In the genomic region with DNA sequence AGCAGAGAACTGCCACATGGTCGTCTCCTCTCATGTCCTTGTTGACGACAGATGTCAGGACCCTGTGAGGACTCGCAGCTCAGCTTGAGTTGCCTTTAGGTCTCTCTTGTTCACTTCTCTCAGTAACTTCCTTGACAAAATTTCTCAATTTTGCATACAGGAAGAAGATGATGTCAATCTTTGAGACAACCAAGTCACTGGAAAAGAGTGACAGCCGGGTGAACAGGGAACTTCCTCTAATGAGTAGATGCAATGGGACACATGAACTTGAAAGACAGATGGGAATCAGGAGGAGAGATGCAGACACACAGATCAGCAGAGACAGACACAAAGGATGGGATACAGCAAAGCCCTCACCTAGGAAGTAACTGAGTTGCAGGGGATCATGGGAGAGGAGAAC, we compare ENCODE assay signal across 20 mouse cellular contexts. TPM values are rescaled to one million over a fixed set of nuclear protein-coding genes. Genes with fewer than 3 reads are reported as not detected.
DNase-seq lines count a peak whose midpoint lies in the region; ATAC-seq and TF ChIP-seq lines count a peak whose summit lies in the region.
"Had no signal": no experiment of that assay in that cellular context is flagged by ENCODE, and none has a peak within 500 bp of the region (broad histone marks: within the 10 kb centered on the region; RNA-seq: fewer than 3 reads in every experiment).

A gene (minus strand): TSS at position 130 of the 400 bp plus-strand sequence.

- in situ Hi-C loops in CH12.LX (cut with MboI; ENCODE audit: low pct_ligation_motif_present, low pct_unique_long_range_greater_than_20kb, low sequenced_read_pairs): no loop called here

- no peak within 1 kb of the TSS for H3K4me3 ChIP-seq in heart, adult 2 months
- H3K4me3 ChIP-seq in CH12.LX (replicated peaks in 1 of 3; ENCODE audit: low read depth in 2 of 3, low read length in 2 of 3, poor library complexity in 1 of 3): no peak within 1 kb of the TSS
- H3K4me3 ChIP-seq in hindbrain, embryonic 11.5 days (ENCODE audit: low read depth, low read length): no peak within 1 kb of the TSS
- no peak within 1 kb of the TSS for H3K4me3 ChIP-seq in forebrain, embryonic 10.5 days
- H3K4me3 ChIP-seq: embryonic facial prominence, embryonic 12.5 days; forebrain, embryonic 12.5 days; heart, embryonic 10.5 days; intestine, embryonic 15.5 days had no signal

- peak; percentile 42; the same call in 1 of the 2 replicates for TF ChIP-seq POLR2A in heart, adult 2 months (IDR thresholded peaks at IDR 0.05; ENCODE audit: insufficient read depth, low read depth, low read length)
- no peak for TF ChIP-seq POLR2A in CH12.LX (IDR thresholded peaks at IDR 0.05; ENCODE audit: low read depth, low read length)

- H3K9ac ChIP-seq in heart, adult 2 months (ENCODE audit: low read depth, low read length): no peak within 1 kb of the TSS
- H3K9ac ChIP-seq in CH12.LX (ENCODE audit: insufficient read depth, low read depth): no peak within 1 kb of the TSS
- no peak within 1 kb of the TSS for H3K9ac ChIP-seq in hindbrain, embryonic 11.5 days (ENCODE audit: low read depth, low read length)
- H3K9ac ChIP-seq: embryonic facial prominence, embryonic 12.5 days; forebrain, embryonic 12.5 days; hindbrain, embryonic 14.5 days; intestine, embryonic 15.5 days had no signal

- no peak for TF ChIP-seq RAD21 in CH12.LX (IDR thresholded peaks at IDR 0.05; ENCODE audit: low read depth, low read length)

- intact Hi-C loops in heart, adult 2 months (cut with DNase I): no loop called here

- ATAC-seq in granulocyte monocyte progenitor cell, adult 5-6 weeks (replicated peaks; ENCODE audit: poor library complexity, severe bottlenecking): peak; percentile 72
- ATAC-seq in megakaryocyte progenitor cell, adult 5-6 weeks (replicated peaks; ENCODE audit: poor library complexity): peak; percentile 63
- ATAC-seq in hindbrain, embryonic 11.5 days (ENCODE audit: low FRiP score): no peak
- ATAC-seq: forebrain, embryonic 16.5 days; intestine, embryonic 15.5 days had no signal

- TF ChIP-seq EP300 in heart, adult 2 months (IDR thresholded peaks at IDR 0.05; ENCODE audit: insufficient read depth, low read depth, low read length): no peak
- no peak for TF ChIP-seq EP300 in CH12.LX (IDR thresholded peaks at IDR 0.05; ENCODE audit: low read length)

- H3K36me3 ChIP-seq in heart, adult 2 months (ENCODE audit: control insufficient read depth, insufficient read depth, low read length): no peaks in the 10 kb centered on the region
- no peaks in the 10 kb centered on the region for H3K36me3 ChIP-seq in CH12.LX (replicated peaks in 1 of 2; ENCODE audit: control insufficient read depth in 1 of 2, insufficient read depth in 1 of 2, low read length in 1 of 2)
- no peaks in the 10 kb centered on the region for H3K36me3 ChIP-seq in hindbrain, embryonic 11.5 days (ENCODE audit: control insufficient read depth, insufficient read depth, low read length)
- H3K36me3 ChIP-seq in forebrain, embryonic 10.5 days (replicated peaks): no peaks in the 10 kb centered on the region
- H3K36me3 ChIP-seq: embryonic facial prominence, embryonic 12.5 days; forebrain, embryonic 12.5 days; heart, embryonic 10.5 days; intestine, embryonic 15.5 days had no signal

- no peaks in the 10 kb centered on the region for H3K4me1 ChIP-seq in heart, adult 2 months (ENCODE audit: control insufficient read depth, insufficient read depth, low read length)
- H3K4me1 ChIP-seq in CH12.LX (ENCODE audit: control insufficient read depth in 1 of 2, insufficient read depth in 2 of 2): peaks cover 3 to 4% of the 10 kb centered on the region in 2 experiments; a peak in 3 of 4 replicates
- H3K4me1 ChIP-seq in hindbrain, embryonic 11.5 days (replicated peaks; ENCODE audit: control insufficient read depth, insufficient read depth, low read length): no peaks in the 10 kb centered on the region
- no peaks in the 10 kb centered on the region for H3K4me1 ChIP-seq in forebrain, embryonic 10.5 days
- H3K4me1 ChIP-seq: embryonic facial prominence, embryonic 12.5 days; forebrain, embryonic 12.5 days; intestine, embryonic 15.5 days had no signal

- no peaks in the 10 kb centered on the region for H3K79me2 ChIP-seq in heart, adult 2 months (replicated peaks; ENCODE audit: control insufficient read depth, insufficient read depth, low read length)
- H3K79me2 ChIP-seq in CH12.LX (replicated peaks; ENCODE audit: control insufficient read depth, extremely low read depth, insufficient read depth, poor library complexity, severe bottlenecking): no peaks in the 10 kb centered on the region

- H3K27ac ChIP-seq in heart, adult 2 months: no peak within 1 kb of the TSS
- no peak within 1 kb of the TSS for H3K27ac ChIP-seq in CH12.LX (ENCODE audit: insufficient read depth, low read depth)
- H3K27ac ChIP-seq in hindbrain, embryonic 11.5 days (ENCODE audit: low read depth, low read length): no peak within 1 kb of the TSS
- no peak within 1 kb of the TSS for H3K27ac ChIP-seq in forebrain, embryonic 10.5 days
- H3K27ac ChIP-seq: embryonic facial prominence, embryonic 12.5 days; forebrain, embryonic 12.5 days; heart, embryonic 10.5 days; hindbrain, embryonic 14.5 days; intestine, embryonic 15.5 days had no signal

- 57% methylated on average over 4 of the region's 4 CpGs for WGBS in heart, adult 2 months
- 85% methylated on average over 4 of the region's 4 CpGs for WGBS in hindbrain, embryonic 11.5 days
- WGBS in forebrain, embryonic 10.5 days: 85% methylated on average over 4 of the region's 4 CpGs

- TF ChIP-seq CTCF in heart, adult 2 months (IDR thresholded peaks at IDR 0.05): no peak
- TF ChIP-seq CTCF in CH12.LX (conservative IDR thresholded peaks at IDR 0.05 in 1 of 2, IDR thresholded peaks at IDR 0.05 in 1 of 2; ENCODE audit: low read depth in 2 of 2, low read length in 2 of 2): no peak

- no peak within 1 kb of the TSS for H3K4me2 ChIP-seq in CH12.LX (ENCODE audit: insufficient read depth, low read depth, poor library complexity, severe bottlenecking)
- H3K4me2 ChIP-seq in hindbrain, embryonic 11.5 days (replicated peaks; ENCODE audit: low read depth, low read length): no peak within 1 kb of the TSS
- H3K4me2 ChIP-seq: embryonic facial prominence, embryonic 12.5 days; forebrain, embryonic 12.5 days; hindbrain, embryonic 14.5 days; intestine, embryonic 15.5 days had no signal

- H3K27me3 ChIP-seq in heart, adult 2 months (ENCODE audit: control insufficient read depth, insufficient read depth, low read length): no peaks in the 10 kb centered on the region
- H3K27me3 ChIP-seq in CH12.LX (replicated peaks): peaks cover 62% of the 10 kb centered on the region
- H3K27me3 ChIP-seq in hindbrain, embryonic 11.5 days (ENCODE audit: control insufficient read depth, insufficient read depth, low read length): no peaks in the 10 kb centered on the region
- no peaks in the 10 kb centered on the region for H3K27me3 ChIP-seq in forebrain, embryonic 10.5 days (ENCODE audit: poor library complexity, severe bottlenecking)
- H3K27me3 ChIP-seq: embryonic facial prominence, embryonic 12.5 days; forebrain, embryonic 12.5 days; intestine, embryonic 15.5 days had no signal

- DNase-seq in heart, adult 2 months: no peak
- no peak for DNase-seq in heart, adult 8-10 months (ENCODE audit: low spot score)
- DNase-seq in CH12.LX (ENCODE audit: extremely low read depth): peak; percentile 14
- DNase-seq in hindbrain, embryonic 11.5 days (ENCODE audit: low spot score): no peak
- no peak for DNase-seq in left cerebral cortex, adult 9 months (ENCODE audit: low spot score in 2 of 2)
- no peak for DNase-seq in forebrain, embryonic 10.5 days (ENCODE audit: extremely low spot score, low spot score)
- DNase-seq: adrenal gland, adult 8-10 months; adrenal gland, postnatal 36 days; cerebellum, adult 2 months; cerebellum, postnatal 14 days; gastrocnemius, postnatal 10 days; heart, postnatal 10 days had no signal

- peaks cover 6% of the 10 kb centered on the region for H3K9me3 ChIP-seq in CH12.LX (replicated peaks; ENCODE audit: low read length)
- no peaks in the 10 kb centered on the region for H3K9me3 ChIP-seq in hindbrain, embryonic 11.5 days (ENCODE audit: control insufficient read depth, low read length)
- H3K9me3 ChIP-seq in forebrain, embryonic 10.5 days: no peaks in the 10 kb centered on the region
- H3K9me3 ChIP-seq: embryonic facial prominence, embryonic 12.5 days; forebrain, embryonic 12.5 days; heart, embryonic 10.5 days; intestine, embryonic 15.5 days had no signal

- dilution Hi-C loops in CH12.LX (cut with MboI; ENCODE audit: extremely low pct_ligation_motif_present, extremely low pct_unique_long_range_greater_than_20kb, low sequenced_read_pairs): no loop called here

TF ChIP-seq in CH12.LX, 34 proteins besides CTCF, POLR2A, EP300 and RAD21:
- TF ChIP-seq JUND (conservative IDR thresholded peaks at IDR 0.05; ENCODE audit: low read depth, low read length) (no peak; the same call in 1 of the 2 replicates), ETS1 (conservative IDR thresholded peaks at IDR 0.05; ENCODE audit: low read depth, low read length) (no peak), RCOR1 (conservative IDR thresholded peaks at IDR 0.05; ENCODE audit: low read depth, low read length) (no peak), BHLHE40 (IDR thresholded peaks at IDR 0.05; ENCODE audit: low read depth, low read length) (no peak), GABPA (IDR thresholded peaks at IDR 0.05; ENCODE audit: insufficient replicate concordance, low read depth, low read length) (no peak), ZC3H11A (IDR thresholded peaks at IDR 0.05; ENCODE audit: low read depth, low read length) (no peak), MXI1 (IDR thresholded peaks at IDR 0.05; ENCODE audit: low read depth, low read length) (no peak), UBTF (IDR thresholded peaks at IDR 0.05; ENCODE audit: low read depth, low read length) (no peak)

RNA-seq across cellular contexts. Expression of the gene that starts here (rescaled TPM):
- total RNA-seq in heart, adult 2 months (2021): 1 to 10 TPM; 1.7 to 1.8 TPM
- 3.0 and 5.1 TPM in 2 replicates for polyA plus RNA-seq in heart, adult 2 months (2012; rRNA removed)
- 1 to 10 TPM; 1.2 to 2.0 (median 1.5) TPM for total RNA-seq in heart, adult 8-10 months (2022)
- 0.17 and 0.25 TPM in 2 replicates for total RNA-seq in CH12.LX (2012; rRNA removed)
- total RNA-seq in CH12.LX (2014; rRNA removed): 0.16 and 0.26 TPM in 2 replicates
- polyA plus RNA-seq in CH12.LX (2012; ENCODE audit: insufficient read length, low read depth): 0.25 and 0.50 TPM in 2 replicates
- not detected in 2 replicates for total RNA-seq in granulocyte monocyte progenitor cell, adult 5-6 weeks (2014; fragmentation: Nextera tagmentation)
- 0.10 and 1.2 TPM in 2 replicates for total RNA-seq in granulocyte monocyte progenitor cell, adult 5-6 weeks (2017)
- total RNA-seq in megakaryocyte progenitor cell, adult 5-6 weeks (2015): 1.1 and 1.3 TPM in 2 replicates
- total RNA-seq in megakaryocyte progenitor cell, adult 5-6 weeks (2017): 0.51 and 0.67 TPM in 2 replicates
- 0.13 and 0.25 TPM in 2 replicates for polyA plus RNA-seq in hindbrain, embryonic 11.5 days (2014; fragmentation: Nextera tagmentation; extraction: Ambion mirVana)
- 0.17 TPM in 1 of 2 replicates, not detected in the other for polyA plus RNA-seq in forebrain, embryonic 10.5 days (2016; fragmentation: Nextera tagmentation; extraction: Ambion mirVana)
- polyA plus RNA-seq: embryonic facial prominence, embryonic 12.5 days; forebrain, embryonic 16.5 days; heart, embryonic 10.5 days had no signal

Comparison
In these comparisons a context has a peak if more than half of its experiments do, and no peak if none do; other contexts are left out.
1. Peak in DNase-seq in CH12.LX; RNA of the gene not detected or under 1 TPM.